Mouse (Mus musculus): ENCODE results near the gene Ppia. TPM values are rescaled to one million over a fixed set of nuclear protein-coding genes. Genes with fewer than 3 reads are reported as not detected.
"Not testable (repeated sequence)": the region's sequence is repeated elsewhere in the genome, so short reads cannot be mapped to it uniquely, and the experiment has no call there.

Gene Ppia
- total and polyA plus RNA-seq, 2 experiments from 2014 or later = 2,268 to 3,654 TPM

GRCm38 (mm10) chr11:6405591-6406081 lies 9.6 kb upstream of the Ppia start:
- 51% methylated on average over 4 of the region's 4 CpGs for WGBS
- ATAC-seq (ENCODE audit: insufficient read depth, low read depth) (peak; percentile 14; the same call in 1 of the 2 replicates), DNase-seq (ENCODE audit: low spot score) (no peak)
- Histone ChIP-seq H3K36me3 (replicated peaks; ENCODE audit: control insufficient read depth, insufficient read depth, low read length) (peaks cover 50% of the 10 kb centered on the region), H3K4me2 (ENCODE audit: low read depth, low read length) (no peak overlapping the region), H3K9ac (replicated peaks; ENCODE audit: low read depth, low read length) (peak overlapping the region; percentile 1; the same call in 1 of the 2 replicates), H3K27me3 (ENCODE audit: control insufficient read depth, insufficient read depth, low read length) (no peaks in the 10 kb centered on the region), H3K9me3 (replicated peaks; ENCODE audit: control insufficient read depth, low read length) (no peaks in the 10 kb centered on the region), H3K4me1 (ENCODE audit: control insufficient read depth, insufficient read depth) (peaks cover 34% of the 10 kb centered on the region), H3K4me3 (ENCODE audit: low read depth, low read length) (no peak overlapping the region), H3K27ac (ENCODE audit: low read depth) (peak overlapping the region; percentile 91)
- TF ChIP-seq EP300 (IDR thresholded peaks at IDR 0.05; ENCODE audit: low read depth) = no peak
- no peak for TF ChIP-seq CTCF (IDR thresholded peaks at IDR 0.05; ENCODE audit: low read depth)

GRCm38 (mm10) chr11:6406251-6407161 lies 8.7 kb upstream of the Ppia start:
- ATAC-seq (ENCODE audit: insufficient read depth, low read depth) = peak; percentile 59
- no peaks in the 10 kb centered on the region for H3K27me3 ChIP-seq (ENCODE audit: control insufficient read depth, insufficient read depth, low read length)
- peaks cover 34% of the 10 kb centered on the region for H3K4me1 ChIP-seq (ENCODE audit: control insufficient read depth, insufficient read depth)
- TF ChIP-seq EP300 (IDR thresholded peaks at IDR 0.05; ENCODE audit: low read depth) = peak; percentile 73; the same call in 1 of the 2 replicates
- no peak for TF ChIP-seq CTCF (IDR thresholded peaks at IDR 0.05; ENCODE audit: low read depth)
- H3K9ac ChIP-seq (replicated peaks; ENCODE audit: low read depth, low read length) = peak overlapping the region; percentile 1; the same call in 1 of the 2 replicates
- WGBS = 22% methylated on average over 14 of the region's 14 CpGs
- peaks cover 41% of the 10 kb centered on the region for H3K36me3 ChIP-seq (replicated peaks; ENCODE audit: control insufficient read depth, insufficient read depth, low read length)
- peak overlapping the region; percentile 6; the same call in 1 of the 2 replicates for H3K4me2 ChIP-seq (ENCODE audit: low read depth, low read length)
- H3K4me3 ChIP-seq (ENCODE audit: low read depth, low read length) = no peak overlapping the region
- peak overlapping the region; percentile 91 for H3K27ac ChIP-seq (ENCODE audit: low read depth)
- DNase-seq (ENCODE audit: low spot score) = peak; percentile 87
- H3K9me3 ChIP-seq (replicated peaks; ENCODE audit: control insufficient read depth, low read length) = no peaks in the 10 kb centered on the region

- Histone ChIP-seq H3K4me1 (ENCODE audit: control insufficient read depth, insufficient read depth) (peaks cover 34% of the 10 kb centered on the region), H3K4me3 (ENCODE audit: low read depth, low read length) (no peak overlapping the region), H3K9me3 (replicated peaks; ENCODE audit: control insufficient read depth, low read length) (no peaks in the 10 kb centered on the region), H3K36me3 (replicated peaks; ENCODE audit: control insufficient read depth, insufficient read depth, low read length) (peaks cover 34% of the 10 kb centered on the region), H3K4me2 (ENCODE audit: low read depth, low read length) (no peak overlapping the region), H3K9ac (replicated peaks; ENCODE audit: low read depth, low read length) (no peak overlapping the region), H3K27ac (ENCODE audit: low read depth) (peak overlapping the region; percentile 91), H3K27me3 (ENCODE audit: control insufficient read depth, insufficient read depth, low read length) (no peaks in the 10 kb centered on the region)
- ATAC-seq (ENCODE audit: insufficient read depth, low read depth) = no peak
- TF ChIP-seq EP300 (IDR thresholded peaks at IDR 0.05; ENCODE audit: low read depth) (no peak), CTCF (IDR thresholded peaks at IDR 0.05; ENCODE audit: low read depth) (no peak)
- DNase-seq (ENCODE audit: low spot score) = no peak
- WGBS = 81% methylated on average over 3 of the region's 3 CpGs
Observed at GRCm38 (mm10) chr11:6407162-6407621, 8.1 kb upstream of the Ppia start.

- Histone ChIP-seq H3K9me3 (replicated peaks; ENCODE audit: control insufficient read depth, low read length) (no peaks in the 10 kb centered on the region), H3K27ac (ENCODE audit: low read depth) (peak overlapping the region; percentile 49), H3K9ac (replicated peaks; ENCODE audit: low read depth, low read length) (no peak overlapping the region), H3K36me3 (replicated peaks; ENCODE audit: control insufficient read depth, insufficient read depth, low read length) (peaks cover 7% of the 10 kb centered on the region; the same call in 1 of the 2 replicates), H3K27me3 (ENCODE audit: control insufficient read depth, insufficient read depth, low read length) (no peaks in the 10 kb centered on the region), H3K4me3 (ENCODE audit: low read depth, low read length) (no peak overlapping the region), H3K4me1 (ENCODE audit: control insufficient read depth, insufficient read depth) (peaks cover 23% of the 10 kb centered on the region), H3K4me2 (ENCODE audit: low read depth, low read length) (no peak overlapping the region)
- TF ChIP-seq CTCF (IDR thresholded peaks at IDR 0.05; ENCODE audit: low read depth) = no peak
- TF ChIP-seq EP300 (IDR thresholded peaks at IDR 0.05; ENCODE audit: low read depth) = no peak
- DNase-seq (ENCODE audit: low spot score) (no peak), ATAC-seq (ENCODE audit: insufficient read depth, low read depth) (no peak; the same call in 1 of the 2 replicates)
- 43% methylated on average over 5 of the region's 5 CpGs for WGBS
Observed at GRCm38 (mm10) chr11:6410050-6410602, 5.1 kb upstream of the Ppia start.

- WGBS = 83% methylated on average over 5 of the region's 5 CpGs
- not testable (repeated sequence) for H3K4me2 ChIP-seq (ENCODE audit: low read depth, low read length); H3K9me3 ChIP-seq (replicated peaks; ENCODE audit: control insufficient read depth, low read length); ATAC-seq (ENCODE audit: insufficient read depth, low read depth); H3K36me3 ChIP-seq (replicated peaks; ENCODE audit: control insufficient read depth, insufficient read depth, low read length); DNase-seq (ENCODE audit: low spot score); H3K4me3 ChIP-seq (ENCODE audit: low read depth, low read length); H3K27ac ChIP-seq (ENCODE audit: low read depth); H3K9ac ChIP-seq (replicated peaks; ENCODE audit: low read depth, low read length); H3K27me3 ChIP-seq (ENCODE audit: control insufficient read depth, insufficient read depth, low read length)
- H3K4me1 ChIP-seq (ENCODE audit: control insufficient read depth, insufficient read depth) = peaks cover 17% of the 10 kb centered on the region
Observed at GRCm38 (mm10) chr11:6410755-6411154, 4.5 kb upstream of the Ppia start.

Data from heart, postnatal 0 days (tissue).